Mouse (Mus musculus): ENCODE measurements around the gene Nrn1. TPM values are rescaled to one million over a fixed set of nuclear protein-coding genes. Genes with fewer than 3 reads are reported as not detected.

Nrn1 gene
- 16.7 TPM for polyA plus RNA-seq (2014; fragmentation: Illumina TruSeq; extraction: RNeasy Lipid Tissue Mini Kit (QIAGEN cat#74804); ENCODE audit: low read depth, low replicate concordance)

DNA sequence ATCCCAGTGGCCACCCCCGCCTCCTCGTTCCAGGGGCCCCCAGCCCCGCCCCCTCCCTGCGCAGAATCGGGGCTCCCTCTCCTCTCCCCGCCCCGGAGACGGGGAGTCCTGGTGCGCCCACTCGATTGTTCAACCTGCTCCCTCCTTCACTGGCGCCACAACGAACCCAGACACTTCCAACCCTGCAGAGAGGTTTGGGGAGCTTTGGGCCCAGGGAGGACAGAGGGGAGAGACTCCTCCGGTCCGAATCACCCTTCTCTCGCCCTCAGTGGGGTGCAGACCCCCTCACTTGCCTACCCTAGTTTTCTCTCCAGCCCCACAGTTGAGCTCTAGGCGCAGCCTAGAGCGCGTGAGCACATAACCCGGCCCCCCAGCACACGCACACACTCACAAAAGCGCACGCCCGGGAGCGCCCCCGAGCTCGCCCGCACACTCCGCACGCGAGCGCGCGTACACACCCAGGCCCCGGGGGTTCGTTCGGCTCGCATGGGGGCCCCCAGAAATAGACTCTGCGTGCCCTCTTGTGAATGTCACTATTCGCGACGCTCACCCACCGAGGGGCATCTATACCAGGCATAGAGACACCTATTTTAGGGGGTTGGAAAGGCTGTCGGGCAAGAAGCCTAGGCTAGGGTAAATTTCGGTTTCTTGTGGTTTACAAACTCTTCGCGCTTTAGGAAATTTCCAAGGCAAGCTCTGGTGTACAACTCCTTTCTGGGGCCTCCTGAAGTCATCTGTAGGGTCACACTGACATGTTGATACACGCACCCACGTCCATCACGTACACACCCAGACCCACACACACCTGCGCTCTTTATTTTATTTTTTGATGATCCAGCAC, at the start of gene Nrn1:
Gene Nrn1, minus strand, starts transcription at position 401 of the 841 bp plus-strand sequence.

All from sigmoid colon, adult 10 weeks (tissue).